Mouse (Mus musculus): Measurements from ENCODE around the gene Pex16. TPM values are rescaled to one million over a fixed set of nuclear protein-coding genes. Genes with fewer than 3 reads are reported as not detected.
"Not testable (repeated sequence)": the region's sequence is repeated elsewhere in the genome, so short reads cannot be mapped to it uniquely, and the experiment has no call there.

Pex16 gene
- polyA plus RNA-seq, 1 experiment from 2014 or later = 41.3 TPM

GRCm38 (mm10) chr2:92392318-92393264 is 18.1 kb downstream of the Pex16 start:
- Histone ChIP-seq H3K4me3 (peak overlapping the region; percentile 33), H3K4me2 (peak overlapping the region; percentile 57), H3K36me3 (replicated peaks) (no peaks in the 10 kb centered on the region), H3K9me3 (no peaks in the 10 kb centered on the region), H3K9ac (peak overlapping the region; percentile 50), H3K4me1 (peaks cover 55% of the 10 kb centered on the region), H3K27ac (peak overlapping the region; percentile 77), H3K27me3 (replicated peaks) (no peaks in the 10 kb centered on the region)
- ATAC-seq (replicated peaks) = no peak
- 6% methylated on average over 26 of the region's 26 CpGs for WGBS

GRCm38 (mm10) chr2:92395535-92395934 is 21.1 kb downstream of the Pex16 start:
- Histone ChIP-seq H3K4me1 (peaks cover 55% of the 10 kb centered on the region), H3K4me2 (no peak overlapping the region), H3K27me3 (replicated peaks) (no peaks in the 10 kb centered on the region), H3K4me3 (no peak overlapping the region), H3K27ac (no peak overlapping the region), H3K9ac (no peak overlapping the region), H3K36me3 (replicated peaks) (no peaks in the 10 kb centered on the region), H3K9me3 (no peaks in the 10 kb centered on the region)
- no peak for ATAC-seq (replicated peaks)
- 92% methylated on average over 3 of the region's 3 CpGs for WGBS

- Histone ChIP-seq H3K36me3 (replicated peaks) (no peaks in the 10 kb centered on the region), H3K9ac (0 out of 2 replicates have a peak overlapping the region, but pooled peaks have one; percentile 12), H3K27me3 (replicated peaks) (no peaks in the 10 kb centered on the region), H3K4me2 (no peak overlapping the region), H3K4me1 (peaks cover 41% of the 10 kb centered on the region), H3K9me3 (no peaks in the 10 kb centered on the region), H3K4me3 (no peak overlapping the region), H3K27ac (no peak overlapping the region)
- WGBS = 85% methylated on average over 1 of the region's 1 CpGs
- no peak for ATAC-seq (replicated peaks)
Observed at GRCm38 (mm10) chr2:92397436-92397835, 23.0 kb downstream of the Pex16 start.

GRCm38 (mm10) chr2:92399877-92400276 is 25.4 kb downstream of the Pex16 start:
- peaks cover 30% of the 10 kb centered on the region for H3K4me1 ChIP-seq
- peak overlapping the region; percentile 95; the same call in 1 of the 2 replicates for H3K9ac ChIP-seq
- 0 out of 2 replicates have a peak overlapping the region, but pooled peaks have one; percentile 50 for H3K27ac ChIP-seq
- 34% methylated on average over 4 of the region's 4 CpGs for WGBS
- H3K27me3 ChIP-seq (replicated peaks); H3K36me3 ChIP-seq (replicated peaks); H3K9me3 ChIP-seq; ATAC-seq (replicated peaks): not testable (repeated sequence)
- H3K4me3 ChIP-seq = peak overlapping the region; percentile 83
- peak overlapping the region; percentile 67 for H3K4me2 ChIP-seq

- Histone ChIP-seq H3K9ac (peak overlapping the region; percentile 95), H3K9me3 (no peaks in the 10 kb centered on the region), H3K27me3 (replicated peaks) (no peaks in the 10 kb centered on the region), H3K27ac (peak overlapping the region; percentile 82), H3K4me2 (peak overlapping the region; percentile 67), H3K4me1 (peaks cover 30% of the 10 kb centered on the region), H3K4me3 (peak overlapping the region; percentile 83), H3K36me3 (replicated peaks) (peaks cover 12% of the 10 kb centered on the region; the same call in 1 of the 2 replicates)
- peak; percentile 19 for ATAC-seq (replicated peaks)
- WGBS = 2% methylated on average over 20 of the region's 22 CpGs
Observed at GRCm38 (mm10) chr2:92400682-92401081, 26.2 kb downstream of the Pex16 start.

GRCm38 (mm10) chr2:92401091-92401561 is 26.6 kb downstream of the Pex16 start, which contains the start of gene Mapk8ip1:
Gene Mapk8ip1 (minus strand): TSS chr2:92401263.
- peak within 1 kb of the TSS; percentile 67 for H3K4me2 ChIP-seq
- no peaks in the 10 kb centered on the region for H3K9me3 ChIP-seq
- ATAC-seq (replicated peaks) = peak; percentile 63
- peaks cover 15% of the 10 kb centered on the region; the same call in 1 of the 2 replicates for H3K36me3 ChIP-seq (replicated peaks)
- peaks cover 30% of the 10 kb centered on the region for H3K4me1 ChIP-seq
- H3K4me3 ChIP-seq = peak within 1 kb of the TSS; percentile 83
- no peaks in the 10 kb centered on the region for H3K27me3 ChIP-seq (replicated peaks)
- H3K27ac ChIP-seq = peak within 1 kb of the TSS; percentile 82
- 1% methylated on average over 37 of the region's 59 CpGs for WGBS
- peak within 1 kb of the TSS; percentile 95 for H3K9ac ChIP-seq

GRCm38 (mm10) chr2:92402591-92403326 is 28.3 kb downstream of the Pex16 start:
- no peak overlapping the region for H3K4me3 ChIP-seq
- ATAC-seq (replicated peaks) = no peak
- H3K4me1 ChIP-seq = peaks cover 26% of the 10 kb centered on the region
- no peaks in the 10 kb centered on the region for H3K9me3 ChIP-seq
- H3K4me2 ChIP-seq = no peak overlapping the region
- no peaks in the 10 kb centered on the region for H3K27me3 ChIP-seq (replicated peaks)
- H3K36me3 ChIP-seq (replicated peaks) = peaks cover 17% of the 10 kb centered on the region; the same call in 1 of the 2 replicates
- no peak overlapping the region for H3K27ac ChIP-seq
- WGBS = 71% methylated on average over 4 of the region's 4 CpGs
- H3K9ac ChIP-seq = no peak overlapping the region

- Histone ChIP-seq H3K9me3 (no peaks in the 10 kb centered on the region), H3K4me3 (no peak overlapping the region), H3K4me2 (no peak overlapping the region), H3K36me3 (replicated peaks) (peaks cover 26% of the 10 kb centered on the region; the same call in 1 of the 2 replicates), H3K9ac (no peak overlapping the region), H3K27me3 (replicated peaks) (no peaks in the 10 kb centered on the region), H3K27ac (no peak overlapping the region), H3K4me1 (peaks cover 17% of the 10 kb centered on the region)
- ATAC-seq (replicated peaks) = no peak
- WGBS = 96% methylated on average over 5 of the region's 5 CpGs
Observed at GRCm38 (mm10) chr2:92403776-92404319, 29.4 kb downstream of the Pex16 start.

GRCm38 (mm10) chr2:92404737-92405136 is 30.3 kb downstream of the Pex16 start:
- Histone ChIP-seq H3K27ac (no peak overlapping the region), H3K9ac (no peak overlapping the region), H3K4me3 (no peak overlapping the region), H3K9me3 (no peaks in the 10 kb centered on the region), H3K4me2 (no peak overlapping the region), H3K4me1 (peaks cover 8% of the 10 kb centered on the region), H3K36me3 (replicated peaks) (peaks cover 35% of the 10 kb centered on the region), H3K27me3 (replicated peaks) (no peaks in the 10 kb centered on the region)
- 90% methylated on average over 6 of the region's 6 CpGs for WGBS
- no peak for ATAC-seq (replicated peaks)

- peaks cover 42% of the 10 kb centered on the region for H3K36me3 ChIP-seq (replicated peaks)
- ATAC-seq (replicated peaks) = no peak
Observed at GRCm38 (mm10) chr2:92405687-92406086, 31.2 kb downstream of the Pex16 start.

GRCm38 (mm10) chr2:92408309-92409045 is 34.0 kb downstream of the Pex16 start:
- Histone ChIP-seq H3K27me3 (replicated peaks) (no peaks in the 10 kb centered on the region), H3K9ac (no peak overlapping the region), H3K27ac (no peak overlapping the region), H3K4me2 (no peak overlapping the region), H3K4me1 (no peaks in the 10 kb centered on the region), H3K4me3 (no peak overlapping the region), H3K9me3 (no peaks in the 10 kb centered on the region), H3K36me3 (replicated peaks) (peaks cover 68% of the 10 kb centered on the region)
- WGBS = 90% methylated on average over 18 of the region's 18 CpGs
- ATAC-seq (replicated peaks) = no peak

More at GRCm38 (mm10) chr2:92405687-92406086, 31.2 kb downstream of the Pex16 start:
- no peak overlapping the region for H3K4me2 ChIP-seq
- H3K27ac ChIP-seq = 0 out of 2 replicates have a peak overlapping the region, but pooled peaks have one; percentile 20
- peaks cover 5% of the 10 kb centered on the region for H3K4me1 ChIP-seq
- H3K27me3 ChIP-seq (replicated peaks) = no peaks in the 10 kb centered on the region
- WGBS = 69% methylated on average over 7 of the region's 7 CpGs
- no peak overlapping the region for H3K4me3 ChIP-seq
- H3K9ac ChIP-seq = no peak overlapping the region
- no peaks in the 10 kb centered on the region for H3K9me3 ChIP-seq

Data from midbrain, embryonic 15.5 days (tissue).